Mouse (Mus musculus): Measurements from ENCODE around the gene Lnx2.

Gene Lnx2

DNA sequence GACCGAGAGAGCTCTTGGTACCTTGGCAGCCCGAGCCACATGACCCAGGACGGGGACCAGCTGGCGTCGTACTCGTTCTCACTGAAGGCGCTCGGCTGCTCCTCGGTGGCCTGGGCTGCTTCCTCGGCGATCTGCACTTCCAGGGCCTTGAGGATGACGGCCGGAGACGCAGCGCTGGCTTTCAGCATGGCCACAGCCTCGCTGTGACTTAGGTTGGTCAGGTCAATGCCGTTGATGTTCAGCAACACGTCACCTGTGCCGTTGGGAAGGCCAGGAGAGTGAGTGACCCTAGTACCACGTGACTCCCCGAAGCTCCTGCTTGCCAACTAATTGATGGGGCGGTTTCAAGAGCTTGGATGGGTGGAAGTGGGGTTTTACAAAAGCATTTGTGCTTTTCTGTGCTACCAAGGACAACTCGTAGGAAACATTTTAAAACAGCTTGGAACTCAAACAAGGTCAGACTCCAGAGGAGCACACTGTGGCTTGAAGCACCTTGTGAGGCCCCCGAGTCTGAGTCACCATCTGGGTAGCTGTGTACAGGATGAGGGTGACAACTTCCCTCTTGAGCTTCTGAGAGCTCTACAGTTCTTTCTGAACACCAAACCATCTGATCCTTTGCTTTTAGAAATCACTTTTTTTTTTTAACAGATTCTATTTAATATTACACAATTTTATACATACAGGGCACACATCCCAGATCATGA is 51.9 kb downstream of the Lnx2 start:
- H3K36me3 ChIP-seq (ENCODE audit: control insufficient read depth, insufficient read depth, low read length, poor library complexity, severe bottlenecking), result peaks cover 9% of the 10 kb centered on the region
- no peak for DNase-seq (ENCODE audit: low read depth, low spot score)
- no peaks in the 10 kb centered on the region for H3K27me3 ChIP-seq (ENCODE audit: control insufficient read depth, insufficient read depth, low read length, poor library complexity, severe bottlenecking)

GRCm38 (mm10) chr5:147023245-147023970 is 53.0 kb downstream of the Lnx2 start:
- H3K27me3 ChIP-seq (ENCODE audit: control insufficient read depth, insufficient read depth, low read length, poor library complexity, severe bottlenecking), result no peaks in the 10 kb centered on the region
- H3K36me3 ChIP-seq (ENCODE audit: control insufficient read depth, insufficient read depth, low read length, poor library complexity, severe bottlenecking), result peaks cover 10% of the 10 kb centered on the region
- DNase-seq (ENCODE audit: low read depth, low spot score), result no peak

- no peak for DNase-seq (ENCODE audit: low read depth, low spot score)
- Histone ChIP-seq H3K27me3 (ENCODE audit: control insufficient read depth, insufficient read depth, low read length, poor library complexity, severe bottlenecking) (no peaks in the 10 kb centered on the region), H3K36me3 (ENCODE audit: control insufficient read depth, insufficient read depth, low read length, poor library complexity, severe bottlenecking) (peaks cover 9% of the 10 kb centered on the region)
Observed at GRCm38 (mm10) chr5:147021546-147022265, 54.7 kb downstream of the Lnx2 start.

GRCm38 (mm10) chr5:147020579-147020978 is 55.8 kb downstream of the Lnx2 start:
- no peak for DNase-seq (ENCODE audit: low read depth, low spot score)
- Histone ChIP-seq H3K27me3 (ENCODE audit: control insufficient read depth, insufficient read depth, low read length, poor library complexity, severe bottlenecking) (no peaks in the 10 kb centered on the region), H3K36me3 (ENCODE audit: control insufficient read depth, insufficient read depth, low read length, poor library complexity, severe bottlenecking) (peaks cover 6% of the 10 kb centered on the region)

GRCm38 (mm10) chr5:147018761-147019160 is 57.6 kb downstream of the Lnx2 start:
- Histone ChIP-seq H3K27me3 (ENCODE audit: control insufficient read depth, insufficient read depth, low read length, poor library complexity, severe bottlenecking) (no peaks in the 10 kb centered on the region), H3K36me3 (ENCODE audit: control insufficient read depth, insufficient read depth, low read length, poor library complexity, severe bottlenecking) (peaks cover 6% of the 10 kb centered on the region)
- DNase-seq (ENCODE audit: low read depth, low spot score), result no peak

- Histone ChIP-seq H3K27me3 (ENCODE audit: control insufficient read depth, insufficient read depth, low read length, poor library complexity, severe bottlenecking) (no peaks in the 10 kb centered on the region), H3K36me3 (ENCODE audit: control insufficient read depth, insufficient read depth, low read length, poor library complexity, severe bottlenecking) (peaks cover 6% of the 10 kb centered on the region)
- DNase-seq (ENCODE audit: low read depth, low spot score), result no peak
Observed at GRCm38 (mm10) chr5:147017526-147017925, 58.9 kb downstream of the Lnx2 start.

DNA sequence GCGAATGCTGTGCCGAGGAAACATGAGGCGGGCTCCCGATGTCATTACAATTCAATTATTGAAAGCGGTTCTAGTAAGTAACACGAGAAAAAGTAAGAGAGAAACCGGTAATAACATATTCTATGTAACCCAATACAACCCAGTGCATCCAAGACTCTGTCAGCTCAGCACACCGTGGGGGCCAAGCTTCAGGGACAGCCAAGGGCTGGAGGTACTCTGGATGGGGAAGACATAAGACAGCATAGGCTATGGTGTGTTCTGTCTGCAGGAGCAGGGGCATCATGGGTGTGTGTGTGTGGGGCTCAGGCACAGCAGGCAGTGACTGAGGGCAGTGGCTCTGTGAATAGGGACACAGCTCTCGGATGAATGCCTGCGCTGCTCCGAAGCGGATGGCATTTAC is 59.8 kb downstream of the Lnx2 start:
- no peak for DNase-seq (ENCODE audit: low read depth, low spot score)

GRCm38 (mm10) chr5:147015191-147015590 is 61.2 kb downstream of the Lnx2 start:
- peak; percentile 14 for DNase-seq (ENCODE audit: low read depth, low spot score)
- peaks cover 6% of the 10 kb centered on the region for H3K36me3 ChIP-seq (ENCODE audit: control insufficient read depth, insufficient read depth, low read length, poor library complexity, severe bottlenecking)
- no peaks in the 10 kb centered on the region for H3K27me3 ChIP-seq (ENCODE audit: control insufficient read depth, insufficient read depth, low read length, poor library complexity, severe bottlenecking)

More for the DNA sequence above, 59.8 kb downstream of the Lnx2 start:
- Histone ChIP-seq H3K27me3 (ENCODE audit: control insufficient read depth, insufficient read depth, low read length, poor library complexity, severe bottlenecking) (no peaks in the 10 kb centered on the region), H3K36me3 (ENCODE audit: control insufficient read depth, insufficient read depth, low read length, poor library complexity, severe bottlenecking) (peaks cover 6% of the 10 kb centered on the region)

GRCm38 (mm10) chr5:147013845-147014244 is 62.5 kb downstream of the Lnx2 start:
- no peaks in the 10 kb centered on the region for H3K27me3 ChIP-seq (ENCODE audit: control insufficient read depth, insufficient read depth, low read length, poor library complexity, severe bottlenecking)
- peak; percentile 23 for DNase-seq (ENCODE audit: low read depth, low spot score)
- H3K36me3 ChIP-seq (ENCODE audit: control insufficient read depth, insufficient read depth, low read length, poor library complexity, severe bottlenecking), result peaks cover 3% of the 10 kb centered on the region

DNA sequence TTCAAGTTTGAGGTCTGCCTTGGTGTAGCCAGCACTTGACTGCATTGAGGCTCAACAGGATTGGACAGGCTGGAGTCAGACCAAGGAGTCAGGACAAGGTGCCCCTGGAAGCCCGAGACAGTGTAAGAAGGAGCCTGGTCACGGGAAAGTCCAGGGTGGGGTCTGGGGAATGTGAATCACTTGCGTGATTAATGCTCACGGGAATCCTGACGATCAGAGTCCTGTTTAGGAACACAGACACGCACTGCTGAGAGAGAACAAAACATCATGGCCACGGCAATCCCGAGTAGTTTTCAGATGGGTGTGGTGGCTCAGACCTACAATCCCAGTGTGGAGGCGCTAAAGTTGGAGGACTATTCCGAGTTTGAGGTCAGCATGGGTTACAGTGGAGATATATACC is 65.1 kb downstream of the Lnx2 start:
- Histone ChIP-seq H3K27me3 (ENCODE audit: control insufficient read depth, insufficient read depth, low read length, poor library complexity, severe bottlenecking) (no peaks in the 10 kb centered on the region), H3K36me3 (ENCODE audit: control insufficient read depth, insufficient read depth, low read length, poor library complexity, severe bottlenecking) (no peaks in the 10 kb centered on the region)
- no peak for DNase-seq (ENCODE audit: low read depth, low spot score)

DNA sequence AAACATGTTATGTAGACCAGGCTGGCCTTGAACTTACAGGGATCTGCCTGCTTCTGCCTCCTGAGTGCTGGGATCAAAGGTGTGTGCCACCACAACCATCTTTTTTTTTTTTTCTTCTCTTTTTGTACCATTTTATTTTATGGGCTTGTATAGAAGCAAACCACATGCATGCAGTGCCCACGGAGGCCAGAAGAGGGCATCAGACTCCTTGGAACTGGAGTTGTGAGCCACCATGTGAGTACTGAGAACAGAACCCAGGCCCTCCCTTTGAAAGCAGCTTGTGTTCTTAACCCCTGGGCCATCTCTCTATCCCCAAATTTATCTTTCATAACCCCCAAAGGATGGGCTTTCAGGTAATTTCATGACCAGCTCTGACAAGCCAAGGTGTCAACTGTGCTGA is 73.1 kb downstream of the Lnx2 start:
- H3K27me3 ChIP-seq (ENCODE audit: control insufficient read depth, insufficient read depth, low read length, poor library complexity, severe bottlenecking), result no peaks in the 10 kb centered on the region
- no peak for DNase-seq (ENCODE audit: low read depth, low spot score)
- no peaks in the 10 kb centered on the region for H3K36me3 ChIP-seq (ENCODE audit: control insufficient read depth, insufficient read depth, low read length, poor library complexity, severe bottlenecking)

DNA sequence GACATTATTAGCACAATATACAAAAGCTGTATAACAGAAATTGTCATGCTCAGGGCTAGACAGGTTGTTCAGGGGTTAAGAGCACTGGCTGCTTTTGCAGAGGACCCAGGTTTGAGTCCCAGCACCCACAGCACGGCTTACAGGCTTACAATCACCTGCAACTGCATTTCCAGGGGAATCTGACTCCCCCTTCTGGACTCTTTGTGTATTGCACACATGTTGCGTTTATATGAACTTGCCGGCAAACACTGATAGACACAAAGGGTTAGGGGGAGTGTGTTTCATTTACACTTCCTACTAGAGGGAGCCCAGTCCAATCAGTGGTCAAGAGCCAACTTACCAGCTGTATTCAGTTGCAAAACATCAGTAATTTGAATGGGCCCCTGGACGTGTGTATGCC is 75.1 kb downstream of the Lnx2 start:
- Histone ChIP-seq H3K36me3 (ENCODE audit: control insufficient read depth, insufficient read depth, low read length, poor library complexity, severe bottlenecking) (no peaks in the 10 kb centered on the region), H3K27me3 (ENCODE audit: control insufficient read depth, insufficient read depth, low read length, poor library complexity, severe bottlenecking) (no peaks in the 10 kb centered on the region)
- DNase-seq (ENCODE audit: low read depth, low spot score), result peak; percentile 7

- Histone ChIP-seq H3K27me3 (ENCODE audit: control insufficient read depth, insufficient read depth, low read length, poor library complexity, severe bottlenecking) (no peaks in the 10 kb centered on the region), H3K36me3 (ENCODE audit: control insufficient read depth, insufficient read depth, low read length, poor library complexity, severe bottlenecking) (no peaks in the 10 kb centered on the region)
- no peak for DNase-seq (ENCODE audit: low read depth, low spot score)
Observed at GRCm38 (mm10) chr5:146998802-146999201, 77.6 kb downstream of the Lnx2 start.

- Histone ChIP-seq H3K27me3 (ENCODE audit: control insufficient read depth, insufficient read depth, low read length, poor library complexity, severe bottlenecking) (no peaks in the 10 kb centered on the region), H3K36me3 (ENCODE audit: control insufficient read depth, insufficient read depth, low read length, poor library complexity, severe bottlenecking) (no peaks in the 10 kb centered on the region)
- no peak for DNase-seq (ENCODE audit: low read depth, low spot score)
Observed at GRCm38 (mm10) chr5:146996812-146997211, 79.6 kb downstream of the Lnx2 start.

DNA sequence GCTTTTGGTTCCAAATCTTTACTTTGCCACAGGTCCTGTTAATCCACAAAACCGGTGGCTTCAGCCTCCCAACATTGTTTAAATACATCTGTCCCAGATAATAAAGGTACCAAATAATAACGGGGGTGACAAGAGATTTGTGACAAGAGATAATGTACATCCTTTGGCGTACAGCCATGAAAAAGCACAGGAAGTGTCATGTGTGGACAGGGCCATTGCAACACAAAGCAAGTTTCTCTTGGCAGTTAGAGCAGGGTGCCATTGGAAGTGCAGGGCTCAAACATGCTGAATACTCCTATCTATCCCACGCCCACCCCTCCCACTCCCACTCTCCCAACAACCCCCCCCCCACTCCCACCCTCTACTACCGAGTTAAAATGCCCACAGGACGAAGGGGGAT is 81.4 kb downstream of the Lnx2 start:
- DNase-seq (ENCODE audit: low read depth, low spot score), result no peak
- Histone ChIP-seq H3K36me3 (ENCODE audit: control insufficient read depth, insufficient read depth, low read length, poor library complexity, severe bottlenecking) (no peaks in the 10 kb centered on the region), H3K27me3 (ENCODE audit: control insufficient read depth, insufficient read depth, low read length, poor library complexity, severe bottlenecking) (no peaks in the 10 kb centered on the region)

Measured in splenic B cell, adult 2 months (primary cell).